Mouse (Mus musculus): ENCODE results near the gene Frmd4b. TPM values are rescaled to one million over a fixed set of nuclear protein-coding genes. Genes with fewer than 3 reads are reported as not detected.

The Frmd4b gene
- total and polyA plus RNA-seq, 3 experiments: 0.13 to 0.70 (median 0.13) TPM

DNA sequence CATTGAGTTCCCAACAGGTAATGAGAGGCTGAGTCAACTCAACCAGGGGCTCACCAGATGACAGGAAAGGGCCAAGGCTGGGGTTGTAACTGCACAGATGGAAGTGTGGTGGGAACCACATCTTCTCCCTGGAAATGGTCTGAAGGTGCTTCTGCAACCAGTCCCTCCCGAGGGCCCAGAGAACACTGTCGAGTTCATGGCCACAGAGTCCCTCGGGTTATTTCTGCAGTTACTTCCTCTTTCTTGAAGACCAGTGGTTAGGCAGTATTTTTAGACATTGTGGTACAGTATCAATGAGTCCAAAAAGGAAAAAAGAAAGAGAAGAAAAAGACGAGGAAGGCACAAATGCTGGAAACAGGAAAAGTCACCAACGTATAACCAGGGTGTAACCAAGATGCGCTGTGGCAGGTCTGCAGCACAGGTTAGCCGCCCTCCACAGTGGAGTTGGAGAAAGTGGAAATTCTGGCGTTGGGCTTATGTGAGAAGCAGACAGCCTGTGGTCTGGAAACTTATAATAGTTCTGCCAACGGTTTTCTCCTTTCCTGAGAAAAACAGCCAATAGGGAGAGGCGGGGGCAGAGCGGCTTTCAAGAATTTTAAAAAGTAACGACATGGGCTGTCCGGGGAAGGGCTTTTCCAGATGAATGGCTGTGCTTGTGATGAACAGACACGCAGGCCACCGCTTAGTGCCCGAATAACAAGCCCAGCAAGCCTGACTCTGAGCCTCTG is 178.3 kb downstream of the Frmd4b start:
- Histone ChIP-seq H3K79me2 (replicated peaks; ENCODE audit: control insufficient read depth, extremely low read depth, insufficient read depth, poor library complexity, severe bottlenecking) (no peaks in the 10 kb centered on the region), H3K9ac (ENCODE audit: insufficient read depth, low read depth) (no peak overlapping the region), H3K4me1 (ENCODE audit: control insufficient read depth in 1 of 2, insufficient read depth in 2 of 2) (peaks cover 2 to 27% of the 10 kb centered on the region in 2 experiments; a peak in 3 of 4 replicates), H3K9me3 (replicated peaks; ENCODE audit: low read length) (no peaks in the 10 kb centered on the region), H3K36me3 (replicated peaks in 1 of 2; ENCODE audit: control insufficient read depth in 1 of 2, insufficient read depth in 1 of 2, low read length in 1 of 2) (no peaks in the 10 kb centered on the region), H3K4me2 (ENCODE audit: insufficient read depth, low read depth, poor library complexity, severe bottlenecking) (peak overlapping the region; percentile 92), H3K27me3 (replicated peaks) (no peaks in the 10 kb centered on the region), H3K27ac (ENCODE audit: insufficient read depth, low read depth) (no peak overlapping the region), H3K4me3 (replicated peaks in 1 of 3; ENCODE audit: low read depth in 2 of 3, low read length in 2 of 3, poor library complexity in 1 of 3) (no peak overlapping the region)
- DNase-seq (ENCODE audit: extremely low read depth): peak; percentile 75
- TF ChIP-seq MAFK (IDR thresholded peaks at IDR 0.05; ENCODE audit: insufficient replicate concordance, low read length) (0 out of 2 replicates have a peak, but pooled peaks have one; percentile 2), IRF4 (IDR thresholded peaks at IDR 0.05; ENCODE audit: low read depth, low read length) (peak; percentile 57; the same call in 1 of the 2 replicates), USF1 (IDR thresholded peaks at IDR 0.05; ENCODE audit: low read depth, low read length) (no peak), POLR2A (IDR thresholded peaks at IDR 0.05; ENCODE audit: low read depth, low read length) (no peak), BHLHE40 (IDR thresholded peaks at IDR 0.05; ENCODE audit: low read depth, low read length) (0 out of 2 replicates have a peak, but pooled peaks have one; percentile 21), TCF12 (IDR thresholded peaks at IDR 0.05; ENCODE audit: low read depth, low read length) (0 out of 2 replicates have a peak, but pooled peaks have one; percentile 21), EP300 (IDR thresholded peaks at IDR 0.05; ENCODE audit: low read length) (peak; percentile 79), MEF2A (IDR thresholded peaks at IDR 0.05; ENCODE audit: borderline replicate concordance, low read depth, low read length) (peak; percentile 91), NRF1 (IDR thresholded peaks at IDR 0.05; ENCODE audit: low read depth, low read length) (no peak), ETS1 (conservative IDR thresholded peaks at IDR 0.05; ENCODE audit: low read depth, low read length) (peak; percentile 53)
- in situ Hi-C loops (cut with MboI; ENCODE audit: low pct_ligation_motif_present, low pct_unique_long_range_greater_than_20kb, low sequenced_read_pairs): loop anchor here (25.0 kb wide), 1 partner anchor 298 kb away; no protein-coding TSS in a partner anchor
- dilution Hi-C loops (cut with MboI; ENCODE audit: extremely low pct_ligation_motif_present, extremely low pct_unique_long_range_greater_than_20kb, low sequenced_read_pairs): no loop called here

DNA sequence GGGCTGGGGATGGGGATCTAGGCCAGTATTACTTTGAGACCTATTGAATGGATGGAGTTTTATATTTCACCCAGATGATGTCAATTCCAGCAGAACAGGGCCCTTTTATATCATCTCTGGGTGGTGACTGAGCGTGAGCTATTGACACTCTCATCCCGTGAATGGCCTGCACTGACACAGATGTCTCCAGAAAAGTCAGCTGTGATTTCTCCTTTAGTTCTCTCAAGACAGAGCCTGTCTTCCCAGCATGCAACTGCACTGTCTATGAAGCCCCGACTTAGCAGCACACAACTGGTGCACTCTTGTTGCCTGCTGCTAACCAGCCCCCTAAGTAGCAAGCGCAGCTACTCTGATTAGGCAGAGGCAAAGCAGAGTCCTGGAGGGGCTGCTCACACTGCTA is 182.6 kb downstream of the Frmd4b start:
- no peak for DNase-seq (ENCODE audit: extremely low read depth)
- H3K36me3 ChIP-seq (replicated peaks in 1 of 2; ENCODE audit: control insufficient read depth in 1 of 2, insufficient read depth in 1 of 2, low read length in 1 of 2): no peaks in the 10 kb centered on the region
- in situ Hi-C loops (cut with MboI; ENCODE audit: low pct_ligation_motif_present, low pct_unique_long_range_greater_than_20kb, low sequenced_read_pairs): loop anchor here (25.0 kb wide), 1 partner anchor 303 kb away; no protein-coding TSS in a partner anchor
- H3K4me3 ChIP-seq (replicated peaks in 1 of 3; ENCODE audit: low read depth in 2 of 3, low read length in 2 of 3, poor library complexity in 1 of 3): no peak overlapping the region
- dilution Hi-C loops (cut with MboI; ENCODE audit: extremely low pct_ligation_motif_present, extremely low pct_unique_long_range_greater_than_20kb, low sequenced_read_pairs): no loop called here
- H3K4me1 ChIP-seq (ENCODE audit: control insufficient read depth in 1 of 2, insufficient read depth in 2 of 2): peaks cover 6 to 35% of the 10 kb centered on the region in 2 experiments
- H3K79me2 ChIP-seq (replicated peaks; ENCODE audit: control insufficient read depth, extremely low read depth, insufficient read depth, poor library complexity, severe bottlenecking): no peaks in the 10 kb centered on the region
- no peaks in the 10 kb centered on the region for H3K9me3 ChIP-seq (replicated peaks; ENCODE audit: low read length)
- TF ChIP-seq ZNF384 (IDR thresholded peaks at IDR 0.05; ENCODE audit: low read depth, low read length) (no peak), POLR2A (IDR thresholded peaks at IDR 0.05; ENCODE audit: low read depth, low read length) (no peak)
- no peak overlapping the region for H3K4me2 ChIP-seq (ENCODE audit: insufficient read depth, low read depth, poor library complexity, severe bottlenecking)
- no peak overlapping the region for H3K9ac ChIP-seq (ENCODE audit: insufficient read depth, low read depth)
- no peak overlapping the region for H3K27ac ChIP-seq (ENCODE audit: insufficient read depth, low read depth)
- peaks cover 1% of the 10 kb centered on the region for H3K27me3 ChIP-seq (replicated peaks)

Measured in CH12.LX (cell line).